Mouse (Mus musculus): ENCODE results near the gene Slco2a1.

GRCm38 (mm10) chr9:103083405-103083804, 94.9 kb downstream of the Slco2a1 start:
- TF ChIP-seq E2F4 (IDR thresholded peaks at IDR 0.05; ENCODE audit: insufficient replicate concordance, low read depth, low read length) = no peak
- TF ChIP-seq ZC3H11A (IDR thresholded peaks at IDR 0.05; ENCODE audit: low read depth, low read length) = no peak

Data from CH12.LX (cell line).